Mouse (Mus musculus) inflammation-experienced regulatory T-cells (primary cell): ENCODE results near the gene Dapp1. TPM values are rescaled to one million over a fixed set of nuclear protein-coding genes. Genes with fewer than 3 reads are reported as not detected.

Source experiments
- polyA plus RNA-seq, 2 experiments: library from polyadenylated mRNA; unstranded; fragments of 100-300 nt; shearing (Covaris generic); gene quantifications; one replicate each; pipeline ENCODE4 v1.2.1; 2017

Dapp1 gene
- 100 to 1,000 TPM in 1 of 2 experiments, 10 to 100 TPM in 1; 87.2 to 132 TPM for polyA plus RNA-seq

GRCm38 (mm10) chr3:137981382-137981750 is at the start of gene Dapp1:
Gene Dapp1, minus strand, starts transcription at chr3:137981545.

GRCm38 (mm10) chr3:137918172-137918931 is 63.0 kb downstream of the Dapp1 start, which contains the start of gene Lamtor3:
Gene Lamtor3, plus strand, starts transcription at chr3:137918506.

Other genes with a start within 250 kb of the Dapp1 start
- 1,000 to 10,000 TPM in 1 of 2 experiments, 100 to 1,000 TPM in 1; 589 to 1,267 TPM for gene H2afz, start 117.1 kb downstream of the Dapp1 start, polyA plus RNA-seq
- gene Dnajb14, start 113.9 kb downstream of the Dapp1 start, polyA plus RNA-seq: 10 to 100 TPM in 1 of 2 experiments, 1 to 10 TPM in 1; 7.6 to 11.5 TPM
- gene Lamtor3, start 63.0 kb downstream of the Dapp1 start, polyA plus RNA-seq: 10 to 100 TPM; 54.5 to 71.3 TPM
- under 1 TPM in 1 of 2 experiments, not detected in 1; 0.04 TPM for gene 1110002E22Rik, start 83.5 kb upstream of the Dapp1 start, polyA plus RNA-seq
- under 1 TPM in 1 of 2 experiments, not detected in 1; 0.12 TPM for gene Gm5105, start 85.8 kb upstream of the Dapp1 start, polyA plus RNA-seq
- 1 to 10 TPM; 6.0 to 8.1 TPM for gene Trmt10a, start 161.9 kb upstream of the Dapp1 start, polyA plus RNA-seq
- 1 to 10 TPM; 5.2 to 5.4 TPM for gene Mttp, start 163.4 kb upstream of the Dapp1 start, polyA plus RNA-seq
- 1 to 10 TPM in 1 of 2 experiments, not detected in 1; 1.2 TPM for gene 4930579F01Rik, start 212.3 kb upstream of the Dapp1 start, polyA plus RNA-seq
- gene Adh7, start 236.2 kb upstream of the Dapp1 start, polyA plus RNA-seq: under 1 TPM in 1 of 2 experiments, not detected in 1; 0.84 TPM